In genomic region chr11:12474299-12474935, GRCm38 (mm10) we compare ENCODE assay signal across 22 mouse cellular contexts. TPM values are rescaled to one million over a fixed set of nuclear protein-coding genes. Genes with fewer than 3 reads are reported as not detected.
A peak's percentile ranks its signal among the peaks of the same experiment; 100 is the strongest.
DNase-seq lines count a peak whose midpoint lies in the region; ATAC-seq and TF ChIP-seq lines count a peak whose summit lies in the region.
"Had no signal": no experiment of that assay in that cellular context is flagged by ENCODE, and none has a peak within 500 bp of the region (broad histone marks: within the 10 kb centered on the region; RNA-seq: fewer than 3 reads in every experiment).

No protein-coding gene starts in this region.

- in situ Hi-C loops in Patski (cut with MboI; ENCODE audit: low pct_unique_long_range_greater_than_20kb) = loop anchor here (5.0 kb wide), 2 partner anchors 53 to 82 kb away; no protein-coding TSS in a partner anchor

- TF ChIP-seq CTCF in layer of hippocampus, adult 2 months (conservative IDR thresholded peaks at IDR 0.05) = no peak
- no peak for TF ChIP-seq CTCF in Patski (IDR thresholded peaks at IDR 0.05)

- H3K4me1 ChIP-seq in forebrain, embryonic 14.5 days (ENCODE audit: control insufficient read depth, insufficient read depth, low read length) = no peaks in the 10 kb centered on the region
- H3K4me1 ChIP-seq: forebrain, embryonic 15.5 days; heart, embryonic 12.5 days; hindbrain, embryonic 15.5 days; limb, embryonic 10.5 days; midbrain, embryonic 10.5 days; neural tube, embryonic 12.5 days had no signal

- no peak overlapping the region for H3K4me3 ChIP-seq in layer of hippocampus, adult 2 months
- H3K4me3 ChIP-seq in forebrain, embryonic 14.5 days (ENCODE audit: low read depth, low read length) = no peak overlapping the region
- H3K4me3 ChIP-seq: forebrain, embryonic 15.5 days; heart, embryonic 12.5 days; hindbrain, embryonic 15.5 days; limb, embryonic 10.5 days; midbrain, embryonic 10.5 days; neural tube, embryonic 12.5 days had no signal

- ATAC-seq in Patski = peak; percentile 92
- no peak for ATAC-seq in forebrain, embryonic 14.5 days
- ATAC-seq: activated CD4-positive, CD25-positive, alpha-beta regulatory T cell, adult 4 months; forebrain, embryonic 15.5 days; intestine, embryonic 16.5 days had no signal

- H3K4me2 ChIP-seq in forebrain, embryonic 14.5 days (ENCODE audit: low read length) = no peak overlapping the region
- H3K4me2 ChIP-seq: forebrain, embryonic 15.5 days; heart, embryonic 12.5 days; hindbrain, embryonic 15.5 days; neural tube, embryonic 12.5 days had no signal

- DNase-seq in layer of hippocampus, adult 2 months (ENCODE audit: low spot score in 2 of 2) = no peak
- DNase-seq in layer of hippocampus, adult 9-10 months (ENCODE audit: low spot score) = no peak
- peak; percentile 85 for DNase-seq in Patski (ENCODE audit: low read depth, low spot score)
- peak; percentile 75 for DNase-seq in kidney, adult 9 months
- DNase-seq in kidney, postnatal 36 days = peak; percentile 58 to 70
- no peak for DNase-seq in forebrain, embryonic 14.5 days (ENCODE audit: low spot score)
- no peak for DNase-seq in spleen, postnatal 10 days (ENCODE audit: low spot score in 2 of 2)
- DNase-seq: adrenal gland, postnatal 25 days; heart, postnatal 36 days; lung, adult 2 months; lung, postnatal 4 days; thymus, postnatal 14 days had no signal

- CTCF ChIA-PET in Patski (lab: Charles Lee) = interaction anchor here (0.7 to 1.2 kb wide), 3 partner anchors 10 to 99 kb away, joined by 3 to 4 read pairs (median 3); no protein-coding TSS in a partner anchor

- H3K9me3 ChIP-seq in forebrain, embryonic 14.5 days (replicated peaks; ENCODE audit: control insufficient read depth, low read length) = no peaks in the 10 kb centered on the region
- H3K9me3 ChIP-seq: forebrain, embryonic 15.5 days; heart, embryonic 12.5 days; hindbrain, embryonic 15.5 days; limb, embryonic 10.5 days; midbrain, embryonic 10.5 days; neural tube, embryonic 12.5 days had no signal

- H3K36me3 ChIP-seq in forebrain, embryonic 14.5 days (ENCODE audit: control insufficient read depth, insufficient read depth, low read length) = no peaks in the 10 kb centered on the region
- H3K36me3 ChIP-seq: forebrain, embryonic 15.5 days; heart, embryonic 12.5 days; hindbrain, embryonic 15.5 days; limb, embryonic 10.5 days; midbrain, embryonic 10.5 days; neural tube, embryonic 12.5 days had no signal

- H3K9ac ChIP-seq in forebrain, embryonic 14.5 days (ENCODE audit: low read length) = no peak overlapping the region
- H3K9ac ChIP-seq: forebrain, embryonic 15.5 days; heart, embryonic 12.5 days; hindbrain, embryonic 15.5 days; neural tube, embryonic 12.5 days had no signal

- 80% methylated on average over 5 of the region's 5 CpGs for WGBS in forebrain, embryonic 14.5 days

- no peaks in the 10 kb centered on the region for H3K27me3 ChIP-seq in Patski
- H3K27me3 ChIP-seq in forebrain, embryonic 14.5 days (replicated peaks; ENCODE audit: control insufficient read depth, insufficient read depth, low read length) = no peaks in the 10 kb centered on the region
- H3K27me3 ChIP-seq: forebrain, embryonic 15.5 days; heart, embryonic 12.5 days; hindbrain, embryonic 15.5 days; neural tube, embryonic 12.5 days had no signal

- H3K27ac ChIP-seq in layer of hippocampus, adult 2 months = peak overlapping the region; percentile 54; the same call in 1 of the 2 replicates
- H3K27ac ChIP-seq in forebrain, embryonic 14.5 days (ENCODE audit: low read depth, low read length) = no peak overlapping the region
- H3K27ac ChIP-seq: forebrain, embryonic 15.5 days; hindbrain, embryonic 15.5 days; limb, embryonic 10.5 days; midbrain, embryonic 10.5 days; neural tube, embryonic 12.5 days had no signal

- POLR2A ChIA-PET in Patski (lab: Charles Lee) = interaction anchor here (0.6 kb wide), 1 partner anchor 43 kb away, joined by 3 read pairs; no protein-coding TSS in a partner anchor

RNA-seq across cellular contexts. Expression of gene Cobl, which starts 9.7 kb away (rescaled TPM):
- 10 to 100 TPM; 15.1 to 19.0 TPM for total RNA-seq in layer of hippocampus, adult 2 months (2021)
- 51.7 TPM for polyA plus RNA-seq in Patski (2021)
- polyA plus RNA-seq in forebrain, embryonic 14.5 days (2014; fragmentation: Nextera tagmentation; extraction: Ambion mirVana) = 4.6 and 6.6 TPM in 2 replicates
- total RNA-seq: granulocyte monocyte progenitor cell, adult 5-6 weeks; monocyte, adult 5-6 weeks had no signal
- polyA plus RNA-seq: activated CD4-positive, CD25-positive, alpha-beta regulatory T cell, adult 4 months had no signal

Comparison
In these comparisons a context has a peak if more than half of its experiments do, and no peak if none do; other contexts are left out.
1. DNase-seq: peak in Patski (single experiment), kidney, adult 9 months (single experiment) and kidney, postnatal 36 days (2 of 2); none in layer of hippocampus, adult 2 months (0 of 2), layer of hippocampus, adult 9-10 months (single experiment), forebrain, embryonic 14.5 days (single experiment) and spleen, postnatal 10 days (0 of 2).